ENCODE assay signal across 12 mouse cellular contexts in genomic region chr16:96472816-96473215, GRCm38 (mm10). TPM values are rescaled to one million over a fixed set of nuclear protein-coding genes. Genes with fewer than 3 reads are reported as not detected.
DNase-seq lines count a peak whose midpoint lies in the region; ATAC-seq and TF ChIP-seq lines count a peak whose summit lies in the region.
"Had no signal": no experiment of that assay in that cellular context is flagged by ENCODE, and none has a peak within 500 bp of the region (broad histone marks: within the 10 kb centered on the region; RNA-seq: fewer than 3 reads in every experiment).

No protein-coding gene starts in this region.

- no peak overlapping the region; the same call in 1 of the 2 replicates for H3K27ac ChIP-seq in forebrain, embryonic 13.5 days
- H3K27ac ChIP-seq in forebrain, embryonic 12.5 days = no peak overlapping the region
- H3K27ac ChIP-seq in kidney, postnatal 0 days = no peak overlapping the region
- H3K27ac ChIP-seq in intestine, embryonic 15.5 days = peak overlapping the region; percentile 45; the same call in 1 of the 2 replicates
- H3K27ac ChIP-seq in neural tube, embryonic 14.5 days (ENCODE audit: low read depth, low read length) = peak overlapping the region; percentile 52; the same call in 1 of the 2 replicates
- H3K27ac ChIP-seq: limb, embryonic 15.5 days had no signal

- no peak for TF ChIP-seq CTCF in kidney, postnatal 0 days (IDR thresholded peaks at IDR 0.05; ENCODE audit: low read depth)

- 57% methylated on average over 7 of the region's 7 CpGs for WGBS in forebrain, embryonic 13.5 days
- WGBS in forebrain, embryonic 12.5 days = 64% methylated on average over 7 of the region's 7 CpGs
- WGBS in kidney, postnatal 0 days = 42% methylated on average over 7 of the region's 7 CpGs
- 17% methylated on average over 7 of the region's 7 CpGs for WGBS in intestine, embryonic 15.5 days
- WGBS in neural tube, embryonic 14.5 days = 56% methylated on average over 7 of the region's 7 CpGs

- H3K27me3 ChIP-seq in forebrain, embryonic 13.5 days = no peaks in the 10 kb centered on the region
- no peaks in the 10 kb centered on the region for H3K27me3 ChIP-seq in forebrain, embryonic 12.5 days
- H3K27me3 ChIP-seq in kidney, postnatal 0 days (ENCODE audit: insufficient read depth, low read length) = no peaks in the 10 kb centered on the region
- no peaks in the 10 kb centered on the region for H3K27me3 ChIP-seq in intestine, embryonic 15.5 days (replicated peaks)
- no peaks in the 10 kb centered on the region for H3K27me3 ChIP-seq in neural tube, embryonic 14.5 days (ENCODE audit: control insufficient read depth, insufficient read depth, low read length)

- no peak overlapping the region for H3K4me2 ChIP-seq in forebrain, embryonic 13.5 days
- H3K4me2 ChIP-seq in forebrain, embryonic 12.5 days = no peak overlapping the region
- no peak overlapping the region for H3K4me2 ChIP-seq in kidney, postnatal 0 days (ENCODE audit: low read length)
- H3K4me2 ChIP-seq in intestine, embryonic 15.5 days (replicated peaks) = peak overlapping the region; percentile 26; the same call in 1 of the 2 replicates
- H3K4me2 ChIP-seq in neural tube, embryonic 14.5 days (ENCODE audit: low read depth, low read length) = no peak overlapping the region
- H3K4me2 ChIP-seq: limb, embryonic 15.5 days had no signal

- peak; percentile 19 for DNase-seq in kidney, postnatal 0 days (ENCODE audit: low spot score)
- no peak for DNase-seq in kidney, postnatal 10 days
- no peak for DNase-seq in adrenal gland, adult (ENCODE audit: inconsistent age in 2 of 2, low spot score in 1 of 2)
- DNase-seq: adrenal gland, postnatal 14 days; cerebellum, postnatal 25 days; layer of hippocampus, adult 9-11 months had no signal

- no peak overlapping the region for H3K9ac ChIP-seq in forebrain, embryonic 13.5 days
- H3K9ac ChIP-seq in forebrain, embryonic 12.5 days = no peak overlapping the region
- no peak overlapping the region for H3K9ac ChIP-seq in kidney, postnatal 0 days (ENCODE audit: low read depth, low read length)
- H3K9ac ChIP-seq in intestine, embryonic 15.5 days = no peak overlapping the region
- no peak overlapping the region for H3K9ac ChIP-seq in neural tube, embryonic 14.5 days (replicated peaks; ENCODE audit: low read depth, low read length)
- H3K9ac ChIP-seq: limb, embryonic 15.5 days had no signal

- peaks cover 31% of the 10 kb centered on the region for H3K4me1 ChIP-seq in forebrain, embryonic 13.5 days
- peaks cover 5% of the 10 kb centered on the region for H3K4me1 ChIP-seq in forebrain, embryonic 12.5 days
- no peaks in the 10 kb centered on the region for H3K4me1 ChIP-seq in kidney, postnatal 0 days (replicated peaks; ENCODE audit: insufficient read depth, low read length)
- 0 out of 2 replicates have a peak, but pooled peaks cover 5% of the 10 kb centered on the region for H3K4me1 ChIP-seq in intestine, embryonic 15.5 days (replicated peaks)
- H3K4me1 ChIP-seq in neural tube, embryonic 14.5 days (ENCODE audit: control insufficient read depth, insufficient read depth, low read length) = 0 out of 2 replicates have a peak, but pooled peaks cover 6% of the 10 kb centered on the region

- H3K36me3 ChIP-seq in forebrain, embryonic 13.5 days (ENCODE audit: poor library complexity, severe bottlenecking) = no peaks in the 10 kb centered on the region
- H3K36me3 ChIP-seq in forebrain, embryonic 12.5 days (replicated peaks) = no peaks in the 10 kb centered on the region
- H3K36me3 ChIP-seq in kidney, postnatal 0 days (ENCODE audit: insufficient read depth, low read length) = no peaks in the 10 kb centered on the region
- H3K36me3 ChIP-seq in intestine, embryonic 15.5 days = no peaks in the 10 kb centered on the region
- H3K36me3 ChIP-seq in neural tube, embryonic 14.5 days (ENCODE audit: control insufficient read depth, insufficient read depth, low read length) = no peaks in the 10 kb centered on the region
- H3K36me3 ChIP-seq: limb, embryonic 15.5 days had no signal

- ATAC-seq in forebrain, embryonic 13.5 days = peak; percentile 40; the same call in 1 of the 2 replicates
- no peak for ATAC-seq in forebrain, embryonic 12.5 days (ENCODE audit: low FRiP score)
- ATAC-seq in kidney, postnatal 0 days (replicated peaks; ENCODE audit: low FRiP score, low read depth) = no peak
- no peak for ATAC-seq in intestine, embryonic 15.5 days
- no peak for ATAC-seq in neural tube, embryonic 14.5 days (ENCODE audit: low read depth)
- ATAC-seq in CD4-positive, CD25-positive, alpha-beta regulatory T cell, adult 4 months = no peak

- no peaks in the 10 kb centered on the region for H3K9me3 ChIP-seq in forebrain, embryonic 13.5 days (replicated peaks)
- no peaks in the 10 kb centered on the region for H3K9me3 ChIP-seq in forebrain, embryonic 12.5 days
- H3K9me3 ChIP-seq in kidney, postnatal 0 days (replicated peaks; ENCODE audit: low read length) = no peaks in the 10 kb centered on the region
- H3K9me3 ChIP-seq in intestine, embryonic 15.5 days = no peaks in the 10 kb centered on the region
- H3K9me3 ChIP-seq in neural tube, embryonic 14.5 days (ENCODE audit: control insufficient read depth, low read length) = no peaks in the 10 kb centered on the region
- H3K9me3 ChIP-seq: limb, embryonic 15.5 days had no signal

- no peak overlapping the region for H3K4me3 ChIP-seq in forebrain, embryonic 13.5 days
- no peak overlapping the region for H3K4me3 ChIP-seq in forebrain, embryonic 12.5 days (replicated peaks)
- H3K4me3 ChIP-seq in kidney, postnatal 0 days (replicated peaks; ENCODE audit: low read depth, low read length) = no peak overlapping the region
- no peak overlapping the region for H3K4me3 ChIP-seq in intestine, embryonic 15.5 days (replicated peaks)
- no peak overlapping the region for H3K4me3 ChIP-seq in neural tube, embryonic 14.5 days (ENCODE audit: low read depth, low read length)
- H3K4me3 ChIP-seq: limb, embryonic 15.5 days had no signal

RNA-seq across cellular contexts. Expression of gene Pcp4, which starts 5.4 kb away (rescaled TPM):
- 71.7 and 86.1 TPM in 2 replicates for polyA plus RNA-seq in forebrain, embryonic 13.5 days (2015; fragmentation: Nextera tagmentation; extraction: Ambion mirVana)
- 34.1 and 35.9 TPM in 2 replicates for polyA plus RNA-seq in forebrain, embryonic 12.5 days (2016; fragmentation: Nextera tagmentation; extraction: Ambion mirVana)
- 96.9 and 102 TPM in 2 replicates for polyA plus RNA-seq in kidney, postnatal 0 days (2015; fragmentation: Nextera tagmentation; extraction: Ambion mirVana)
- 48.2 and 53.9 TPM in 2 replicates for polyA plus RNA-seq in intestine, embryonic 15.5 days (2015; fragmentation: Nextera tagmentation; extraction: Ambion mirVana)
- polyA plus RNA-seq in neural tube, embryonic 14.5 days (2014; fragmentation: Nextera tagmentation; extraction: Ambion mirVana) = 296 and 522 TPM in 2 replicates
- not detected for polyA plus RNA-seq in CD4-positive, CD25-positive, alpha-beta regulatory T cell, adult 4 months (2017; shearing (Covaris generic))

RNA-seq across cellular contexts. Expression of gene Itgb2l, which starts 29.4 kb away (rescaled TPM):
- polyA plus RNA-seq in forebrain, embryonic 13.5 days (2015; fragmentation: Nextera tagmentation; extraction: Ambion mirVana) = not detected in 2 replicates
- not detected in 2 replicates for polyA plus RNA-seq in forebrain, embryonic 12.5 days (2016; fragmentation: Nextera tagmentation; extraction: Ambion mirVana)
- 0.41 and 0.79 TPM in 2 replicates for polyA plus RNA-seq in kidney, postnatal 0 days (2015; fragmentation: Nextera tagmentation; extraction: Ambion mirVana)
- 0.26 and 0.47 TPM in 2 replicates for polyA plus RNA-seq in intestine, embryonic 15.5 days (2015; fragmentation: Nextera tagmentation; extraction: Ambion mirVana)
- 0.15 TPM in 1 of 2 replicates, not detected in the other for polyA plus RNA-seq in neural tube, embryonic 14.5 days (2014; fragmentation: Nextera tagmentation; extraction: Ambion mirVana)
- not detected for polyA plus RNA-seq in CD4-positive, CD25-positive, alpha-beta regulatory T cell, adult 4 months (2017; shearing (Covaris generic))

Comparison
In these comparisons a context has a peak if more than half of its experiments do, and no peak if none do; other contexts are left out.
1. H3K27ac ChIP-seq: peak in intestine, embryonic 15.5 days (single experiment) and neural tube, embryonic 14.5 days (single experiment); none in forebrain, embryonic 13.5 days (single experiment), forebrain, embryonic 12.5 days (single experiment) and kidney, postnatal 0 days (single experiment).
2. RNA of gene Pcp4, which starts 5.4 kb away (polyA plus RNA-seq): 296 to 522 TPM in neural tube, embryonic 14.5 days, 96.9 to 102 TPM in kidney, postnatal 0 days, 71.7 to 86.1 TPM in forebrain, embryonic 13.5 days, 48.2 to 53.9 TPM in intestine, embryonic 15.5 days and 34.1 to 35.9 TPM in forebrain, embryonic 12.5 days; not detected in CD4-positive, CD25-positive, alpha-beta regulatory T cell, adult 4 months; every median in the first group is over 10 times any median in the second.